Mouse (Mus musculus) hematopoietic stem cell, adult 5-6 weeks (primary cell): ENCODE results near the gene Bpgm. TPM values are rescaled to one million over a fixed set of nuclear protein-coding genes. Genes with fewer than 3 reads are reported as not detected.

Experiments
- ATAC-seq, 2 experiments: fragments of 125-278 bp in 1 of 2; replicated peaks in 1 of 2; 2 replicates each; pipeline ENCODE4 v1.8.0; 2016 to 2017; ENCODE audit warnings: inconsistent platforms in 2 of 2, mild to moderate bottlenecking in 2 of 2, moderate number of reproducible peaks in 2 of 2, low read depth in 1 of 2, moderate TSS enrichment in 1 of 2; ENCODE audit not compliant: low FRiP score in 2 of 2, poor library complexity in 2 of 2, severe bottlenecking in 2 of 2, insufficient read depth in 1 of 2, low TSS enrichment in 1 of 2
- total RNA-seq: library from RNA; stranded (forward); fragments of 172-1452, 232-1000 nt; gene quantifications from 2 replicates; pipeline ENCODE4 v1.2.3, GENCODE M21; 2017

Bpgm gene
- total RNA-seq: 21.1 and 35.0 TPM in 2 replicates

GRCm38 (mm10) chr6:34475974-34476794, at the start of gene Bpgm:
TSS of gene Bpgm (plus strand) at chr6:34476207.
- ATAC-seq: peak; percentile 97 to 98

- no peak for ATAC-seq
Measured at GRCm38 (mm10) chr6:34439006-34439405, 37.0 kb upstream of the Bpgm start.

GRCm38 (mm10) chr6:34441556-34442257, 34.3 kb upstream of the Bpgm start:
- no peak for ATAC-seq

GRCm38 (mm10) chr6:34443791-34444190, 32.2 kb upstream of the Bpgm start:
- ATAC-seq: no peak

GRCm38 (mm10) chr6:34447961-34448360, 28.0 kb upstream of the Bpgm start:
- 0 out of 4 replicates have a peak, but pooled peaks have one; percentile 59 to 66 for ATAC-seq

GRCm38 (mm10) chr6:34448696-34449095, 27.3 kb upstream of the Bpgm start:
- ATAC-seq: no peak

GRCm38 (mm10) chr6:34452963-34453770, 22.8 kb upstream of the Bpgm start:
- no peak for ATAC-seq

GRCm38 (mm10) chr6:34459456-34459855, 16.6 kb upstream of the Bpgm start:
- ATAC-seq: no peak

GRCm38 (mm10) chr6:34460651-34461050, 15.4 kb upstream of the Bpgm start:
- ATAC-seq: no peak

GRCm38 (mm10) chr6:34463582-34463981, 12.4 kb upstream of the Bpgm start:
- ATAC-seq: no peak

GRCm38 (mm10) chr6:34471434-34472110, 4.4 kb upstream of the Bpgm start:
- ATAC-seq: no peak

- no peak for ATAC-seq
Measured at GRCm38 (mm10) chr6:34473346-34473745, 2.7 kb upstream of the Bpgm start.

GRCm38 (mm10) chr6:34474031-34474430, 2.0 kb upstream of the Bpgm start:
- ATAC-seq: no peak

GRCm38 (mm10) chr6:34475391-34475790, 616 bp upstream of the Bpgm start:
- no peak for ATAC-seq

- ATAC-seq: no peak
Measured at GRCm38 (mm10) chr6:34478036-34478435, 2.0 kb downstream of the Bpgm start.

GRCm38 (mm10) chr6:34478677-34479360, 2.8 kb downstream of the Bpgm start:
- no peak for ATAC-seq

- no peak for ATAC-seq
Measured at GRCm38 (mm10) chr6:34479531-34479930, 3.5 kb downstream of the Bpgm start.
